Mouse (Mus musculus) bone marrow macrophage, adult 2 months (primary cell): ENCODE measurements around the gene Gm10721.
"Not testable (repeated sequence)": the region's sequence is repeated elsewhere in the genome, so short reads cannot be mapped to it uniquely, and the experiment has no call there.

Source experiments
- CTCF ChIP-seq: IDR thresholded peaks from 2 replicates; pipeline ENCODE4 v1.5.1; 2012; ENCODE audit warnings: low read depth, mild to moderate bottlenecking, low read length, moderate library complexity
- POLR2A ChIP-seq: IDR thresholded peaks from 2 replicates; pipeline ENCODE4 v1.6.1; 2012; ENCODE audit warnings: mild to moderate bottlenecking, low read depth, low read length, borderline replicate concordance

- not testable (repeated sequence) for TF ChIP-seq CTCF, POLR2A
Observed at GRCm38 (mm10) chr9:3001948-3002659, 10.8 kb upstream of the Gm10721 start.
